Mouse (Mus musculus): Measurements from ENCODE around the gene Slc22a23. TPM values are rescaled to one million over a fixed set of nuclear protein-coding genes. Genes with fewer than 3 reads are reported as not detected.

Gene Slc22a23
- polyA plus RNA-seq, 1 experiment from 2014 or later = 25.4 TPM

DNA sequence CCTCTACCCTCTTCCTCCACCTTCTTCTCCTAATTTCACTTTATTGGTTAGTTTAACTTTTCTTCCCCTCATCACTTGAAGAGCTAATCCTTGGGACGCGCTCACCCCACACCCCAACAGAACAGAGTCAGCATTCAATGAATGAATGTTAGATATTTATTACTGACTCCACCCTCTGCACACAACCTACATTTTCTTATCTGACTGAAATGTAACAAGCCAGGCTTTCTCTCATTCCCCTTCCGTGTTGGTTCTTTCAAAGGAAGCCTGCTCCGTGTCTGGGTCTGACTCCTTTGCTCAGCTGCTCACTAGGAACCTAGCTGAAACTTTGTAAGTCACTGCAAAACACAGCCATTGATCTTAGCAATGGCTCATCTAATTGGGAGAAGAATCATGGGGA is 1.8 kb upstream of the Slc22a23 start:
- Histone ChIP-seq H3K27ac (ENCODE audit: low read depth, low read length) (no peak overlapping the region), H3K9me3 (ENCODE audit: control insufficient read depth, low read length) (no peaks in the 10 kb centered on the region), H3K9ac (replicated peaks; ENCODE audit: low read depth, low read length) (no peak overlapping the region), H3K4me1 (ENCODE audit: control insufficient read depth, insufficient read depth, low read length) (peaks cover 21% of the 10 kb centered on the region), H3K36me3 (ENCODE audit: control insufficient read depth, insufficient read depth, low read length) (no peaks in the 10 kb centered on the region), H3K4me2 (ENCODE audit: low read depth, low read length) (no peak overlapping the region), H3K27me3 (ENCODE audit: control insufficient read depth, insufficient read depth, low read length) (no peaks in the 10 kb centered on the region), H3K4me3 (ENCODE audit: low read depth, low read length) (no peak overlapping the region)
- 61% methylated on average over 4 of the region's 4 CpGs for WGBS
- no peak for ATAC-seq (ENCODE audit: low read depth)

- no peaks in the 10 kb centered on the region for H3K9me3 ChIP-seq (ENCODE audit: control insufficient read depth, low read length)
- no peak for ATAC-seq (ENCODE audit: low read depth)
- H3K36me3 ChIP-seq (ENCODE audit: control insufficient read depth, insufficient read depth, low read length) = no peaks in the 10 kb centered on the region
- no peak overlapping the region for H3K4me3 ChIP-seq (ENCODE audit: low read depth, low read length)
- WGBS = 49% methylated on average over 7 of the region's 7 CpGs
- H3K9ac ChIP-seq (replicated peaks; ENCODE audit: low read depth, low read length) = no peak overlapping the region
- no peaks in the 10 kb centered on the region for H3K27me3 ChIP-seq (ENCODE audit: control insufficient read depth, insufficient read depth, low read length)
- H3K27ac ChIP-seq (ENCODE audit: low read depth, low read length) = 0 out of 2 replicates have a peak overlapping the region, but pooled peaks have one; percentile 80
- peaks cover 26% of the 10 kb centered on the region for H3K4me1 ChIP-seq (ENCODE audit: control insufficient read depth, insufficient read depth, low read length)
- H3K4me2 ChIP-seq (ENCODE audit: low read depth, low read length) = peak overlapping the region; percentile 93; the same call in 1 of the 2 replicates
These were observed 1.3 kb upstream of the Slc22a23 start for GRCm38 (mm10) chr13:34346238-34346637.

DNA sequence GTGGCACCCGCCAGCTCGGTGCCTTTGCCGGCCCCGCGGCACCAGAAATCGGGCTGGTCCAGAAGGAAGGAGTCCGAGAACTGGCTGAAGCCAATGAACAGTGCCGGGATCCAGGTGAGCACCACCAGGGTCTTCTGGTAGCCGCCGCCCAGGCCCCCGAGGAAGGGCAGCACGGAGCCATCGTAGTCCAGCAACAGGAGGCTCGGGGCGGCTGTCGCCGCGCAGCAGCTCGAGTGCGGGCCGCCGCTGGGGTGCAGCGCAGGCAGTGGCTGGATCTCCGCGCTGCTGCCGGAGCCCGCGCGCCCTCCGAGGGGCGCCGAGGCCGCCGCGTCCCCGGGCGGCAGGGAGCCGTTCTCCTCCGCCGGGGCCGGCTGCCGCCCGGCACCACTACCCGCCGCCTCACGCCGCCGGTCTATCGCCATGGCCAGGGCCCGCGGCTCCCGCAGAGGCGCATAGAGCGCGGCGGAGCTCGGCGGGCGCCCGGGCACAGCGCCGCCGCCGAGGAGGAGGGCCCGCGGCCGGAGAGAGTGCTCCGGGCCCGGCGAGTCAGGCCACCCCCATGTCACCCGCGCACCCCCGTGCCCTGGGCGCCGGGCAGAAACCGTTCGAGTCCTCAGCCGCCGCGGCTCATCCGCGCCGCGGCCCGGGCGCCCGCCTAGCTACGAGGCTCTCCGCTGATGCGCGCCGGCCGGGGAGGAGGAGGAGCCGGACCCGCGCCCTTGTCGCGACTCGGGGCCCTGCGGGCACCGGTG is 430 bp downstream of the Slc22a23 start:
- Histone ChIP-seq H3K9me3 (ENCODE audit: control insufficient read depth, low read length) (no peaks in the 10 kb centered on the region), H3K4me2 (ENCODE audit: low read depth, low read length) (peak overlapping the region; percentile 93), H3K27ac (ENCODE audit: low read depth, low read length) (peak overlapping the region; percentile 80), H3K4me3 (ENCODE audit: low read depth, low read length) (peak overlapping the region; percentile 88), H3K9ac (replicated peaks; ENCODE audit: low read depth, low read length) (peak overlapping the region; percentile 95), H3K4me1 (ENCODE audit: control insufficient read depth, insufficient read depth, low read length) (peaks cover 26% of the 10 kb centered on the region), H3K27me3 (ENCODE audit: control insufficient read depth, insufficient read depth, low read length) (no peaks in the 10 kb centered on the region), H3K36me3 (ENCODE audit: control insufficient read depth, insufficient read depth, low read length) (no peaks in the 10 kb centered on the region)
- ATAC-seq (ENCODE audit: low read depth) = peak; percentile 76
- WGBS = under 1% methylated on average over 65 of the region's 101 CpGs

- WGBS = under 1% methylated on average over 31 of the region's 31 CpGs
- H3K4me3 ChIP-seq (ENCODE audit: low read depth, low read length) = peak overlapping the region; percentile 88
These were observed 1.1 kb downstream of the Slc22a23 start for GRCm38 (mm10) chr13:34343719-34344375.

DNA sequence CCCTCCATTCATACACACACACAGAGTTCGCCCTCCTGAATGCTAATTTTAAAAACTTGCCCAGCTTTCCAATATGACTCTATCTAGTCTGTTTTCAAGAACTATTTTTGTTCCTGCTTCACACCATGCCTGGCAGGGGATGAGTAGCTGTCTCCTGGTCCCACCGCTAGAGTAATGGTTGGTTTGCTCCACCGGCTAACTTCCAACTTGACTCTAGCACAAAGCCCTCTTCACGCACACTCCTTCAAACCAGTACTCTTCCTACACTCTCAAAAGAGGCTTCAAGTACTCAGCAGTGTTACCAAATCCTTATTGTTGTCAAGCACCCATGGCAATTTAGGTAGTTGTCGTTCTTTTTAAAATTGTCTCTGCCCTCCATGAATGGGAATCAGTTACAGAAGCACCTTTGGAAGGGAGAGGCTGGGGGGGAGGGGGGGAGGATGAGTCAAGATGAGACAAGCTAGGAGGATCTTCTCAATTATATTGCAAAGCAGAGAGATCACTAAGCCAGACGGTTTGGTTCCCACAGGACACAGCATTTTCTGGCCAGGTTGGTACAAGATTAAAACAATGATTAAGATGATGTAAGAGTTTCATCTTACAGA is 2.6 kb downstream of the Slc22a23 start:
- Histone ChIP-seq H3K9ac (replicated peaks; ENCODE audit: low read depth, low read length) (no peak overlapping the region; the same call in 1 of the 2 replicates), H3K4me1 (ENCODE audit: control insufficient read depth, insufficient read depth, low read length) (peaks cover 26% of the 10 kb centered on the region), H3K27ac (ENCODE audit: low read depth, low read length) (no peak overlapping the region), H3K36me3 (ENCODE audit: control insufficient read depth, insufficient read depth, low read length) (no peaks in the 10 kb centered on the region), H3K4me2 (ENCODE audit: low read depth, low read length) (peak overlapping the region; percentile 93), H3K27me3 (ENCODE audit: control insufficient read depth, insufficient read depth, low read length) (no peaks in the 10 kb centered on the region), H3K9me3 (ENCODE audit: control insufficient read depth, low read length) (no peaks in the 10 kb centered on the region), H3K4me3 (ENCODE audit: low read depth, low read length) (peak overlapping the region; percentile 88)
- ATAC-seq (ENCODE audit: low read depth) = no peak
- 24% methylated on average over 6 of the region's 6 CpGs for WGBS

More at GRCm38 (mm10) chr13:34343719-34344375, 1.1 kb downstream of the Slc22a23 start:
- peak overlapping the region; percentile 80 for H3K27ac ChIP-seq (ENCODE audit: low read depth, low read length)
- H3K9me3 ChIP-seq (ENCODE audit: control insufficient read depth, low read length) = no peaks in the 10 kb centered on the region
- H3K36me3 ChIP-seq (ENCODE audit: control insufficient read depth, insufficient read depth, low read length) = no peaks in the 10 kb centered on the region
- H3K4me1 ChIP-seq (ENCODE audit: control insufficient read depth, insufficient read depth, low read length) = peaks cover 26% of the 10 kb centered on the region
- no peaks in the 10 kb centered on the region for H3K27me3 ChIP-seq (ENCODE audit: control insufficient read depth, insufficient read depth, low read length)
- H3K9ac ChIP-seq (replicated peaks; ENCODE audit: low read depth, low read length) = peak overlapping the region; percentile 95
- peak; percentile 13; the same call in 1 of the 2 replicates for ATAC-seq (ENCODE audit: low read depth)
- peak overlapping the region; percentile 93 for H3K4me2 ChIP-seq (ENCODE audit: low read depth, low read length)

DNA sequence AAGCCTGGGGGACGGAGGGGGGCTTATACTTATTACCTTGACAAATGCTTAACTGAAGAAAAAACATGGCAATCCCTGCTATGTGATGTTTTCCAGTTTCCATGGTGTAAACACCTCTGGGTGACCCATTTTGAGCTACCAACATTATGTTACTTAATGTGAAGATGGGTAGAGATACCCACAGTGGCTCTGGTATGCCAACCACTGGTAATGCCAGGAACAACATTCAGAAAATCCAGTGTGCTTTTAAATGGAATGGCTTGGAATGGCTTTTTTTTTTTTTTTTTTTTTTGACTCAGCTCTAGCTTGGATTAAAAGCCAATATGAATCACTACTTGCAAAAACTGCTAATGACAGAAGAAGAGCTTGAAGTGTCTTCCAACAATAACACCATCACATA is 8.1 kb downstream of the Slc22a23 start:
- Histone ChIP-seq H3K9me3 (ENCODE audit: control insufficient read depth, low read length) (no peaks in the 10 kb centered on the region), H3K9ac (replicated peaks; ENCODE audit: low read depth, low read length) (no peak overlapping the region), H3K27ac (ENCODE audit: low read depth, low read length) (no peak overlapping the region), H3K4me1 (ENCODE audit: control insufficient read depth, insufficient read depth, low read length) (peaks cover 6% of the 10 kb centered on the region; the same call in 1 of the 2 replicates), H3K4me3 (ENCODE audit: low read depth, low read length) (no peak overlapping the region), H3K4me2 (ENCODE audit: low read depth, low read length) (no peak overlapping the region), H3K36me3 (ENCODE audit: control insufficient read depth, insufficient read depth, low read length) (no peaks in the 10 kb centered on the region), H3K27me3 (ENCODE audit: control insufficient read depth, insufficient read depth, low read length) (no peaks in the 10 kb centered on the region)
- 95% methylated on average over 1 of the region's 1 CpGs for WGBS
- no peak for ATAC-seq (ENCODE audit: low read depth)

DNA sequence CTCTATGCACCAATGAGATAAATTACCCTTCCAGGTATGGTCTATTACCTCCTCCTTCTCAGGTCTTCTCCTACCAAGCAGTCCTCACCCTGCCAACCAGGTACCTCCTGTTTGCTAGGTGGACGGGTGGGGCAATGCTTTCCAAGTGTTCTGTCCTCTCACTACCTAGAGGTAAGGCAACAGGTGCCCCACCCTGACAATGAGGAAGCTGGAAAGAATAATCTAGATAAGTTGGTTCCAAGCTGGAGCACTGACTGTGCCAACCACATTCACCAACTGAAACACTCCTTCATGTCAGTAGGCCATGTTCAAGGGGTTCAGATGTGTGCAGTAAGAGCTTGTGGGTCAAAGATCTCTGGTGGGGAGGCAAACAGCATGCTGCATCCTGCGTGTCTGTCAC is 10.1 kb downstream of the Slc22a23 start:
- H3K36me3 ChIP-seq (ENCODE audit: control insufficient read depth, insufficient read depth, low read length) = no peaks in the 10 kb centered on the region
- no peaks in the 10 kb centered on the region for H3K27me3 ChIP-seq (ENCODE audit: control insufficient read depth, insufficient read depth, low read length)
- no peak overlapping the region for H3K27ac ChIP-seq (ENCODE audit: low read depth, low read length)
- H3K4me3 ChIP-seq (ENCODE audit: low read depth, low read length) = no peak overlapping the region
- no peaks in the 10 kb centered on the region for H3K4me1 ChIP-seq (ENCODE audit: control insufficient read depth, insufficient read depth, low read length)
- H3K9ac ChIP-seq (replicated peaks; ENCODE audit: low read depth, low read length) = no peak overlapping the region
- no peak for ATAC-seq (ENCODE audit: low read depth)
- H3K9me3 ChIP-seq (ENCODE audit: control insufficient read depth, low read length) = no peaks in the 10 kb centered on the region
- WGBS = 97% methylated on average over 2 of the region's 2 CpGs
- no peak overlapping the region for H3K4me2 ChIP-seq (ENCODE audit: low read depth, low read length)

- no peak overlapping the region for H3K4me3 ChIP-seq (ENCODE audit: low read depth, low read length)
- H3K27me3 ChIP-seq (ENCODE audit: control insufficient read depth, insufficient read depth, low read length) = no peaks in the 10 kb centered on the region
- no peak overlapping the region for H3K4me2 ChIP-seq (ENCODE audit: low read depth, low read length)
- 40% methylated on average over 7 of the region's 7 CpGs for WGBS
- H3K9ac ChIP-seq (replicated peaks; ENCODE audit: low read depth, low read length) = no peak overlapping the region
- no peaks in the 10 kb centered on the region for H3K9me3 ChIP-seq (ENCODE audit: control insufficient read depth, low read length)
- no peak overlapping the region for H3K27ac ChIP-seq (ENCODE audit: low read depth, low read length)
- H3K4me1 ChIP-seq (ENCODE audit: control insufficient read depth, insufficient read depth, low read length) = no peaks in the 10 kb centered on the region
- ATAC-seq (ENCODE audit: low read depth) = no peak
- H3K36me3 ChIP-seq (ENCODE audit: control insufficient read depth, insufficient read depth, low read length) = no peaks in the 10 kb centered on the region
These were observed 12.2 kb downstream of the Slc22a23 start for GRCm38 (mm10) chr13:34332762-34333161.

Measured in neural tube, embryonic 14.5 days (tissue).